Comparison of ENCODE assay signal across 23 mouse cellular contexts in genomic region chr11:97943256-97943655, GRCm38 (mm10). TPM values are rescaled to one million over a fixed set of nuclear protein-coding genes. Genes with fewer than 3 reads are reported as not detected.
DNase-seq lines count a peak whose midpoint lies in the region; ATAC-seq and TF ChIP-seq lines count a peak whose summit lies in the region.
"Had no signal": no experiment of that assay in that cellular context is flagged by ENCODE, and none has a peak within 500 bp of the region (broad histone marks: within the 10 kb centered on the region; RNA-seq: fewer than 3 reads in every experiment).

No protein-coding gene starts in this region.

- peak; percentile 43; the same call in 1 of the 2 replicates for ATAC-seq in megakaryocyte-erythroid progenitor cell, adult 5-6 weeks (replicated peaks; ENCODE audit: low FRiP score, low TSS enrichment, poor library complexity, severe bottlenecking)
- ATAC-seq: forebrain, embryonic 13.5 days; hindbrain, embryonic 16.5 days; intestine, embryonic 15.5 days; midbrain, embryonic 13.5 days had no signal

- DNase-seq in 3T3-L1 (ENCODE audit: low read depth, low spot score) = peak; percentile 39
- peak; percentile 18 for DNase-seq in A20 (ENCODE audit: low read depth, low spot score)
- peak; percentile 23 for DNase-seq in NIH3T3 (ENCODE audit: low read depth)
- no peak for DNase-seq in kidney, adult 2 months
- no peak for DNase-seq in kidney, adult 9 months
- DNase-seq: adrenal gland, postnatal 10 days; cerebellum, adult 8-10 months; cerebellum, postnatal 25 days; gastrocnemius, postnatal 10 days; kidney, postnatal 36 days; left cerebral cortex, postnatal 4 days; lung, adult 2 months; retina, postnatal 1 day; right cerebral cortex, postnatal 14 days had no signal

- H3K36me3 ChIP-seq in kidney, adult 2 months (ENCODE audit: control insufficient read depth, insufficient read depth, low read length) = no peaks in the 10 kb centered on the region
- H3K36me3 ChIP-seq: embryonic facial prominence, embryonic 10.5 days; embryonic facial prominence, embryonic 15.5 days; intestine, embryonic 15.5 days; midbrain, embryonic 13.5 days had no signal

- no peak overlapping the region for H3K27ac ChIP-seq in kidney, adult 2 months (ENCODE audit: insufficient read depth, low read depth, low read length)
- H3K27ac ChIP-seq: embryonic facial prominence, embryonic 10.5 days; embryonic facial prominence, embryonic 15.5 days; forebrain, embryonic 13.5 days; intestine, embryonic 15.5 days; liver, embryonic 14.5 days; midbrain, embryonic 13.5 days had no signal

- no peak for TF ChIP-seq POLR2A in kidney, adult 2 months (IDR thresholded peaks at IDR 0.05; ENCODE audit: low read depth, low read length)

- H3K27me3 ChIP-seq in kidney, adult 2 months (replicated peaks; ENCODE audit: control insufficient read depth, insufficient read depth, low read length) = no peaks in the 10 kb centered on the region
- H3K27me3 ChIP-seq: embryonic facial prominence, embryonic 15.5 days; forebrain, embryonic 13.5 days; intestine, embryonic 15.5 days; midbrain, embryonic 13.5 days had no signal

- H3K4me1 ChIP-seq in kidney, adult 2 months (ENCODE audit: control insufficient read depth, insufficient read depth, low read length) = no peaks in the 10 kb centered on the region
- H3K4me1 ChIP-seq: forebrain, embryonic 13.5 days; intestine, embryonic 15.5 days; midbrain, embryonic 13.5 days had no signal

- no peak for TF ChIP-seq CTCF in kidney, adult 2 months (conservative IDR thresholded peaks at IDR 0.05; ENCODE audit: insufficient read depth, insufficient read length, low read depth, low read length)

- 72% methylated on average over 5 of the region's 5 CpGs for WGBS in kidney, adult 2 months

- H3K4me3 ChIP-seq in kidney, adult 2 months (ENCODE audit: insufficient read depth, low read depth, low read length) = no peak overlapping the region
- H3K4me3 ChIP-seq: embryonic facial prominence, embryonic 10.5 days; embryonic facial prominence, embryonic 15.5 days; forebrain, embryonic 13.5 days; intestine, embryonic 15.5 days; midbrain, embryonic 13.5 days had no signal

RNA-seq across cellular contexts. Expression of gene Plxdc1, which starts 43.0 kb away (rescaled TPM):
- 10.2 and 11.8 TPM in 2 replicates for total RNA-seq in megakaryocyte-erythroid progenitor cell, adult 5-6 weeks (2014; fragmentation: Nextera tagmentation)
- 3.4 and 4.1 TPM in 2 replicates for total RNA-seq in megakaryocyte-erythroid progenitor cell, adult 5-6 weeks (2017)
- polyA plus RNA-seq in kidney, adult 2 months (2012; rRNA removed) = 1.0 TPM in 2 replicates

RNA-seq across cellular contexts. Expression of gene Arl5c, which starts 52.7 kb away (rescaled TPM):
- total RNA-seq in megakaryocyte-erythroid progenitor cell, adult 5-6 weeks (2014; fragmentation: Nextera tagmentation) = 2.4 and 9.8 TPM in 2 replicates
- total RNA-seq in megakaryocyte-erythroid progenitor cell, adult 5-6 weeks (2017) = 0.50 and 2.7 TPM in 2 replicates
- polyA plus RNA-seq in kidney, adult 2 months (2012; rRNA removed) = 0.75 and 2.8 TPM in 2 replicates

RNA-seq across cellular contexts. Expression of gene Fbxo47, which starts 59.3 kb away (rescaled TPM):
- total RNA-seq in megakaryocyte-erythroid progenitor cell, adult 5-6 weeks (2014; fragmentation: Nextera tagmentation) = 0.54 and 3.2 TPM in 2 replicates
- total RNA-seq in megakaryocyte-erythroid progenitor cell, adult 5-6 weeks (2017) = 0.53 and 0.56 TPM in 2 replicates
- 0.33 and 0.39 TPM in 2 replicates for polyA plus RNA-seq in kidney, adult 2 months (2012; rRNA removed)
- polyA plus RNA-seq: small intestine, adult 2 months had no signal

Comparison
In these comparisons a context has a peak if more than half of its experiments do, and no peak if none do; other contexts are left out.
1. DNase-seq: peak in 3T3-L1 (single experiment), A20 (single experiment) and NIH3T3 (single experiment); none in kidney, adult 2 months (single experiment) and kidney, adult 9 months (single experiment).